7 mouse cellular contexts compared by ENCODE assay signal in the genomic region with DNA sequence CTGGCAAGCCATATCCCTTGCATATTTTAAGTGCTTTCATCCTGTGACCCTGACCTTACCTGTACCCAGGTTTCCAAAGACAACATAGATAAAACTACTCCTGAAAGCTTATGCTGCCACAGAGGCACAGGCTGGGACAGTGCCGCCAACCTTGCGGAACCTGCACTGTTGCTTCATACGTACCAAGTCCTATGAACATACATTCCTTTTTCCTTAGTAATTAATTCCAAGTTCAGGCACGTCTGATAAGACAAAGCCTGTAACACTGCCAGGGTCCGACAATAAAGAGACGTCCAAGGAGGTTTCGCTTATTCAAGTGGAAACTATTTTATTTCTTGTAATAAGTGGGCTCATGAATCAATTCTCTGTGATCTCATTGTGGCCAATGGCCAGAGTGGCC.
DNase-seq lines count a peak whose midpoint lies in the region; ATAC-seq and TF ChIP-seq lines count a peak whose summit lies in the region.

No protein-coding gene starts in this region.

- TF ChIP-seq EP300 in heart, postnatal 0 days (IDR thresholded peaks at IDR 0.05; ENCODE audit: low read depth), result no peak

- H3K36me3 ChIP-seq in heart, postnatal 0 days (replicated peaks; ENCODE audit: control insufficient read depth, insufficient read depth, low read length), result no peaks in the 10 kb centered on the region
- no peaks in the 10 kb centered on the region for H3K36me3 ChIP-seq in midbrain, embryonic 14.5 days (ENCODE audit: control insufficient read depth, insufficient read depth, low read length)

- H3K9me3 ChIP-seq in heart, postnatal 0 days (replicated peaks; ENCODE audit: control insufficient read depth, low read length), result no peaks in the 10 kb centered on the region
- H3K9me3 ChIP-seq in midbrain, embryonic 14.5 days (ENCODE audit: control insufficient read depth, low read length), result no peaks in the 10 kb centered on the region

- H3K4me1 ChIP-seq in heart, postnatal 0 days (ENCODE audit: control insufficient read depth, insufficient read depth), result peaks cover 14% of the 10 kb centered on the region; the same call in 1 of the 2 replicates
- H3K4me1 ChIP-seq in midbrain, embryonic 14.5 days (ENCODE audit: control insufficient read depth, insufficient read depth, low read length), result no peaks in the 10 kb centered on the region

- peak; percentile 63 for ATAC-seq in heart, postnatal 0 days (ENCODE audit: insufficient read depth, low read depth)
- ATAC-seq in midbrain, embryonic 14.5 days (ENCODE audit: low FRiP score, low TSS enrichment), result no peak

- no peak overlapping the region for H3K9ac ChIP-seq in heart, postnatal 0 days (replicated peaks; ENCODE audit: low read depth, low read length)
- no peak overlapping the region for H3K9ac ChIP-seq in midbrain, embryonic 14.5 days (replicated peaks; ENCODE audit: low read length)

- peak overlapping the region; percentile 42 for H3K4me2 ChIP-seq in heart, postnatal 0 days (ENCODE audit: low read depth, low read length)
- no peak overlapping the region for H3K4me2 ChIP-seq in midbrain, embryonic 14.5 days (ENCODE audit: low read length)

- WGBS in heart, postnatal 0 days, result 15% methylated on average over 7 of the region's 7 CpGs
- 37% methylated on average over 7 of the region's 7 CpGs for WGBS in midbrain, embryonic 14.5 days

- H3K27ac ChIP-seq in heart, postnatal 0 days (ENCODE audit: low read depth), result no peak overlapping the region; the same call in 1 of the 2 replicates
- no peak overlapping the region for H3K27ac ChIP-seq in midbrain, embryonic 14.5 days (replicated peaks; ENCODE audit: low read depth, low read length)

- no peak for TF ChIP-seq CTCF in heart, postnatal 0 days (IDR thresholded peaks at IDR 0.05; ENCODE audit: low read depth)

- no peaks in the 10 kb centered on the region for H3K27me3 ChIP-seq in heart, postnatal 0 days (ENCODE audit: control insufficient read depth, insufficient read depth, low read length)
- H3K27me3 ChIP-seq in midbrain, embryonic 14.5 days (ENCODE audit: control insufficient read depth, insufficient read depth, low read length), result no peaks in the 10 kb centered on the region

- DNase-seq in Muller cell, postnatal 12 days (ENCODE audit: inconsistent ontology term), result peak; percentile 82
- DNase-seq in adrenal gland, adult 2 months, result peak; percentile 79
- peak; percentile 59 for DNase-seq in heart, postnatal 0 days (ENCODE audit: low spot score)
- peak; percentile 47 to 67 for DNase-seq in lung, adult 18-20 months
- no peak for DNase-seq in cerebellum, adult 11-12 months
- DNase-seq in spleen, postnatal 10 days (ENCODE audit: low spot score in 2 of 2), result no peak
- DNase-seq in midbrain, embryonic 14.5 days, result no peak

- no peak overlapping the region for H3K4me3 ChIP-seq in heart, postnatal 0 days (ENCODE audit: low read depth, low read length)
- no peak overlapping the region for H3K4me3 ChIP-seq in midbrain, embryonic 14.5 days (replicated peaks; ENCODE audit: low read depth, low read length)

Comparison
In these comparisons a context has a peak if more than half of its experiments do, and no peak if none do; other contexts are left out.
1. DNase-seq: peak in Muller cell, postnatal 12 days (single experiment), adrenal gland, adult 2 months (single experiment), heart, postnatal 0 days (single experiment) and lung, adult 18-20 months (2 of 2); none in cerebellum, adult 11-12 months (single experiment), spleen, postnatal 10 days (0 of 2) and midbrain, embryonic 14.5 days (single experiment).